Mouse (Mus musculus): ENCODE measurements around the gene Art1.
A peak's percentile ranks its signal among the peaks of the same experiment; 100 is the strongest.

Gene Art1

DNA sequence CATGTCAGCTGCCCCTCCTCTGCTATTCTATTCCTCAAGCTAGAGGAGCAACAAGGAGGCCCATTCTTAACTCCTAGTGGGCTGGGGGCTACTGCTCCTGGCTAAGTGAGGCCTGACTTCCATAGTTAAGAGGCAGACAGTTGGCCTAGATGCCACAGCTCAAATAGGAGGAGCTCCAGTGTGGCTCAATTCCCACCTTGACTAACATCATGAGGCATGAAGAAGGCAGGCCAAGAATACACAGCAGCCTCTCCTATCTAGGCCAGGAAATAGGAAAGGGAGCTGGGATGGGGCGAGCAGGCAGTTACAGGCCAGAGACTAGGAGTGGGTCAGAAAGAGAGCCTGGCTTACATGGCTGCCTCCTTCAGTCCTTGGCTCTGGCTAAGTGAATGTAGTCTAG lies 6.7 kb downstream of the Art1 start:
- no peak for DNase-seq (ENCODE audit: extremely low read depth, low read depth, low spot score)

DNA sequence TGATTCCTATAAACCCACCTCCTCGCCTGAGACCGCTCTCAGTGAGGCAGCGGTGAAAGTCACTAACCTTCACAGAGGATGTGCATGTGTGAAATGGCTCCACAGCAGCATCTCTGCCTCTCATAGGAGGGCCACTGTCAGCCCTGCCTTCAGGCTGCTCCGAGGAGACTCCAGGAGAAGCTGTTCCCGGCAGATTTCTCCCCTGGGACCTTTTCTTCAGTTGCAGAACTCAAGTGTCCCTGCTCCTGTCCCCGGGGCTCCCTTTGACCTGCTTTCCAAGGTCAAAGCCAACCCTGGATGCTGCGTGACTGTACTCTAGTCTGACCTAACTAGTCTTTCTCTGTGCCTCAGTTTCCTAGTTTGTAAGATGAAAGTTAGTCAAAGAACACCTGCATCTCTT lies 7.6 kb downstream of the Art1 start, which contains the start of gene Art5:
Gene Art5 (minus strand): TSS at position 319 of the 400 bp plus-strand sequence.
- DNase-seq (ENCODE audit: extremely low read depth, low read depth, low spot score) = no peak

DNA sequence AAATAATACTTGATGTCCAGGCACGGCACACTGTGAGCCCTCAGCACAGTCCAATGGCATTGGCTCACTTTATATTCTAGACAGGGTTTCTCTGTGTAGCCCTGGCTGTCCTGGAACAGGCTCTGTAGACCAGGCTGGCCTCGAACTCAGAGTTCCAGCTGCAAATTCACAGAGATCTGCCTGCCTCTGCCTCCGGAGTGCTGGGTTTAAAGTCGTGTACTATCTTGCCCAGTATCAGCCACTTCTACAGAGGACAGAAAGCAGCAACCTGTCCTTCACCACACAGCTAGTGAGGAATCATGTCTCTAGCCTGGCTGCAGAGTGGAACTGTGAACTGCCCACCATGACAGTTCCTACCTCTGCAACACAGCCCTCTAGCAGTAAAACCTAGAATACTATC lies 8.2 kb downstream of the Art1 start:
- no peak for DNase-seq (ENCODE audit: extremely low read depth, low read depth, low spot score)

DNA sequence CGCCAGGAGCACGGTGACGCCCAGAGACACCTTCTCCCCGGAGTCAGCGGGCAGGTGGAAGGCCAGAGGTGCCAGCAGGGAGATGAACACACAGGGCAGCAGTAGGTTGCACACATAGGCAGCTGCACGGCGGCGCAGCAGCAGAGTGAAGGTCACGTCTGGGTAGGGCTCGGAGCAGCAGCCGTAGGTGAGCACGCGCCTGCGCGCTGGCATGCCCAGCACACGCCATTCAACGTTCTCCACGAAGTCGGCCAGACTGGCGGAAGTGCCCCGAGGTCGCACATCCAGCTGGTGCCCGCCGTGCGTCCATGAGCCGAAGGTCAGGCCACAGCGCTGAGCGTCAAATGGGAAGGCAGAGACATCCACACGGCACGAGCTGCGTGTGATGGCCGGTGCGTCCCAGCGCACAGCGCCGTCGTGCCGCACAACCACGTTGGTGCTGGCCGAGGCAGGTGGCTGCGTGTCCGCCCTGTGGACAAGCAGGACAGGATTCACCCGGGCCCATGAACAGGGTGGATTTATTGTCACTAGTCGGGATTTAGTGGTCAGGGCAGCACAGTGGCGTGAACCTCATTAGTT lies 11.7 kb downstream of the Art1 start:
- DNase-seq (ENCODE audit: extremely low read depth, low read depth, low spot score) = no peak

DNA sequence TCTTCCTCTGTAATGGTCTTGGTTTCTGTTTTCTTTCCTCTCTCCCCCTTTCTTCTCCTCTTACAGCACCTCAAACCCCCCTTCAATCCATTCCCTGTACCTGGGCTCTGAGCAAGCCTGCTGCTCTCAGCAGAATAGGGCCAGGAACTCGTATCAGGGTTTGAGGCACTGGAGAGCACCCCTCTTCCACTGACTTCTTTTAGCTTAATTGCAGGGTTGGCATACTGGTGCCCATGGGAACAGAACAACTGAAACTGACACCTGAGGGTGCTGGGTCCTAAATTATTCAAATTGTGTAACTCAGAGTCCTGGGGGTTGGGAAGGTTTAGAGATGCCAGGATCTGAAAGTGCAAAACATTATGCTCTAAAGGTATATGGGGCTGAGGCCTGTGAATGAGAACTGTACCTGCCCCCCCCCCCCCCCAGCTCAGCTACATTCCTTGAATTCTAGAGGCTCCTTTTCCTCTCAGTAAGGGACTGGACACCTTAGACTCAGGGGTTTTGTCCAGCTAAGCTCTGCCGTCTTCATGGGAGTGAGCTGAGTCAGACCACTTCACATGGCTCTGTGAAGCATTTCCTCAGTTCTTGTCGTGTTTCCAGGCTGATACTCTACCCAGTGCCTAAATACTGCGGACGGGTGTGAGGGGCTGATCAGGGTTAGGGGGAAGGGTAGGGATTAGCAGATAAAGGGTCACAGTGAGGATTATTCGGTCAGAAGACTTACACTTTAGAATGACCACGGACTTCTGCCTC lies 15.2 kb downstream of the Art1 start, which contains the start of gene Chrna10:
Gene Chrna10 (minus strand): TSS at position 250 of the 753 bp plus-strand sequence.
- DNase-seq (ENCODE audit: extremely low read depth, low read depth, low spot score) = no peak

DNA sequence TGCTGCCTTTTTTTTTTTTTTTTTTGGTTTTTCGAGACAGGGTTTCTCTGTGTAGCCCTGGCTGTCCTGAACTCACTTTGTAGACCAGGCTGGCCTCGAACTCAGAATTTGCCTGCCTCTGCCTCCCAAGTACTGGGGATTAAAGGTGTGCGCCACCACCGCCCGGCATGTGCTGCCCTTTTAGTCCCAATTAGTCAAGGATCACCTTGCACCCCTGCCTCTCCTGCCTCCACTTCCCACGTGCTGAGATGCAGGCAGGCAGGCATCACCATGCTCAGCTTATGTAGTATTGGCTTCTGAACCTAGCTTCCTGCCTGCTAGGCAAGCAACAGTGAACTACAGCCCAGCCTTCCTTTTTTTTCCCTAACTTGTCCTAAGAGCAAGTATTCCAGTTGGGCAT lies 15.8 kb downstream of the Art1 start:
- DNase-seq (ENCODE audit: extremely low read depth, low read depth, low spot score) = no peak

DNA sequence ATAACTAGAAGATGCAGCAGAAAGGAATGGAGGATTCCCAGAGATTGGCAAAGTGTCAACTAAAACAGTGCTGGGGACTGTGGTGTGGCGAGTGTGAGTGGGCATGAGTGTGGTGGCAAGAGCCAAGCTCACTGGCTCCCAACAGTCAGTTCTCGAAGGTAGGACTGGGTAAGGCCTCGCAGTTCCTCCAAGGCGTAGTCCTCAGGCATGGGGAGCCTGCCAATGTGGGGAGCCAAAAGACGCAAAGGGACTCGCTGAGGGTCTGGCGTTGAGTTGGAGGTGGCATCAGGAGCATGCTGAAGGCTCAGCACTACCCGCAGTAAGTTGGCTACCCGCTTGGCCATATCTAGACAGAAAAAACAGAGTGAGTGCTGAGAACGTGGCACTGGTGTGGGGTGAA lies 18.8 kb downstream of the Art1 start:
- DNase-seq (ENCODE audit: extremely low read depth, low read depth, low spot score) = no peak

DNA sequence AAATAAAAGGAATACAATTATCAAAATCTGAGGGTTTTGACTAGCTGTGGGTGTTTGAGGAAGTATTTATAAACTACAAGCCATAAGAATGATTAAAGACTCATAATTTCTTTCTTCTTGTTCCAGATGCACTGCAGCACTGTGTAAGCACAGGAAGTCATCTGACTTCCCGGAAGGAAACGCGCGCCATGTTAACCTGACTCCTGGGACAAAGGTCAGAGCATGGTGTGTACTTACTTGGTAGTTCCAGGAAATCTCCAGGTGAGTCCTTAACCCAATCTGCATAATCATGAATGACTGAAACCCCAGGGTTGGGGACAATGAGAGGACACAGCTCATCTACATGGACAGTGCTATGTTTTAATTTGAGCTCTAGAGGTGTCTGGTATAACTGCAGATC lies 30.9 kb downstream of the Art1 start:
- DNase-seq (ENCODE audit: extremely low read depth, low read depth, low spot score) = no peak

DNA sequence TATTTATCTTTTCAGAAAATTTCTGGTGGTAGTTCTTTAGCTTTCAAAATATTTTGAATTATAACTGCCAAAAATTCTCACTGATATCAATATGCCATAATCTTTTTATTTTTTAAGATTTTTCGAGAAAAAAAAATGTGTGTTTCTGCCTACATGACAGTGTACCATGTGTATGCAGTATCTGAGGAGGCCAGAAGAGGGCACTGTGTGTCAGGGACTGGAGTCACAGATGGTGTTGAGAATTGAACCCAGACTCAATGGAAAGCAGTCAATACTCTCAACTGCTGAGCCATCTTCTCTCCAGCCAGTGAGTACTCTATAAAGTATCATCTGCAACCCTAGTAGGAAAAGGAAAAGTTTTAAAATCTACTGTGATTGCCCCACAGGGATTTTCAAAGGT lies 35.9 kb downstream of the Art1 start:
- no peak for DNase-seq (ENCODE audit: extremely low read depth, low read depth, low spot score)

DNA sequence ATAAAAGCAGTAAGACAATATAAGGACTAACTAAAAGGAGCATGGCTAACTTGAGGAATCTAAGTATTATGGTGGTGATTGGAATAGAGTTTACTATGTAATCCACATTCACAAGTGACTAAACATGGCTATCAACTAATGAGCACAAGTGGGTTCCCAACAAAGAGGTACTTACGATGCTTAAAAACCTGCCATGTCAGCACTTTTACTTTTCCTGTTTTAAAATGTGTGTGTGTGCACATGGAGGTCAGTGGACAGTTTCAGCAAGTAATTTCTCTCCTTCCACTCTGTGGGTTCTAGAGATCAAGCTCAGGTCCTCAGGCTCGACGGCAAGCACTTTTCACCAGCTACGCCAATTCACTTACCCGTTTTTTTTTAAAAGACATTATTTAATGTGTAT lies 36.4 kb downstream of the Art1 start:
- no peak for DNase-seq (ENCODE audit: extremely low read depth, low read depth, low spot score)

DNA sequence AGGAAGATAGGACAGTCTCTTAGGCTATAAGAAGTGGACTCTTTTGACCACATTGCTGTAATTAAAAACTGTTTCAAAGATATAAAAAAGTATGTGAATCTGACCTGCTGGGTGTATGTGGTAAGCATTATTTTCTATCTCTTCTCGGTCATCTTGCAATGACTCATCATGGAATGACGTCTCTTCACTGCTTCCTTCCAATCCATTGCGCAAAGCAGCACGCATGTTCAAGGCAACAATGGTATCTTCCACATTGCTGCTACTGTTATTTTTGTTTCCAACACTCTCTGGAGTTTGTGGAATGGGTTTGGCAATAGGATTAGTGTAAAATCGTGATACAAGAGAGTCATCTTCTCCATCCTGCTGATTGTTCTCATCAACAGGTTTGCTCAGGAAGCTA lies 52.1 kb downstream of the Art1 start:
- DNase-seq (ENCODE audit: extremely low read depth, low read depth, low spot score) = peak; percentile 16
